Mouse (Mus musculus) heart, postnatal 14 days (tissue): ENCODE measurements around the gene Olfr133. TPM values are rescaled to one million over a fixed set of nuclear protein-coding genes. Genes with fewer than 3 reads are reported as not detected.
"Not testable (repeated sequence)": the region's sequence is repeated elsewhere in the genome, so short reads cannot be mapped to it uniquely, and the experiment has no call there.

Source experiments
- DNase-seq, 2 experiments: peaks; one replicate each; pipeline ENCODE4 v3.0.0; 2021 to 2022
- intact Hi-C: fragments of 180-260 bp; cut with DNase I; formaldehyde crosslinking; loops from one replicate; pipeline ENCODE4 v1.15.1; 2025
- long read RNA-seq, 2 experiments: library from polyadenylated mRNA; stranded (forward); transcript quantifications; one replicate each; pipeline ENCODE4 v2.0.0; 2021
- total RNA-seq, 2 experiments: library from RNA; stranded (reverse); gene quantifications; 2 replicates each; pipeline ENCODE4 v1.2.3; 2021

Gene Olfr133
- total RNA-seq: not detected
- long read RNA-seq, experiment 1: 0 reads
- long read RNA-seq, experiment 2: 0 reads

DNA sequence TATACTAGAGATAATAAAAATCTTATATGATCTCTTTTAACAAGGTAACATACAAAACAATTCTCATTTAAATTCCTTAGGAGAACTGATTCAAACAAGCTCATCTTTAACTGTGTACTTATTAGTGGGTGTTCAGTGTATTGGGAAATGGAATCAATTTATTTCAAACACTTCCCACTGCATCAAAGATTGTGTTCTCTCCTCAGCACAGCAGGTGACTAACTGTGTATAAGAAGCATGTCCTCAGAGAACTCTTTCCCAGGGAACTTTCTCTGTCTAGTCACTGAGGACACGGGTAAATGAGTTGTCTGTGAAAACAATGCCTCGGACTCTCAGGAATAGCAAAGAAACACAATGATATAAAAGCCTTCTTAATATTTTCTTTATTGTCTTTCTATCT, at the start of gene Olfr133:
Gene Olfr133 (plus strand): TSS at position 301 of the 400 bp plus-strand sequence.
- intact Hi-C loops: no loop called here
- no peak for DNase-seq

DNA sequence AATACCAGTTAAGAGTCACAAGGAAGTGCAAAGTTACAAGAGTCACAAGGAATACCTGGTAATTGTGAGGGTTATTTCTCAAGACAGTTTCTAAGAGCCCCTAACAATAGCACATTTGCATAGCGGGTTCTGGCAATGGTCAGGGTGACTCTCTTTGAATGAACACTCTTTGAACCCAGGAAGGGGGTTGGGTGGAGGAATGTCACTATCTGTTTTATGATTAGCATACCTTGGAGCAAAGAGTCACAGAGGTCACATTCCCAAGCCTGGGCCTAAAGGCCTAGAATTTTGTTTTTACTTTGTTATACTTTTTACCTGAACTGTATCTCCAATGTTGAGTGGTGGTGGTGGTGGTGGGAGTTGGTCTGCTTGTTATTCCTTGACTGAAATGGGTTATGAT, 20.9 kb upstream of the Olfr133 start:
- intact Hi-C loops, DNase-seq: not testable (repeated sequence)

- intact Hi-C loops, DNase-seq: not testable (repeated sequence)
Observed at GRCm38 (mm10) chr17:38125371-38125770, 19.7 kb upstream of the Olfr133 start.

- intact Hi-C loops: no loop called here
- DNase-seq: no peak
Observed at GRCm38 (mm10) chr17:38134426-38134825, 10.7 kb upstream of the Olfr133 start, which contains the start of gene Olfr132. Gene Olfr132, minus strand, starts transcription at chr17:38134526.

DNA sequence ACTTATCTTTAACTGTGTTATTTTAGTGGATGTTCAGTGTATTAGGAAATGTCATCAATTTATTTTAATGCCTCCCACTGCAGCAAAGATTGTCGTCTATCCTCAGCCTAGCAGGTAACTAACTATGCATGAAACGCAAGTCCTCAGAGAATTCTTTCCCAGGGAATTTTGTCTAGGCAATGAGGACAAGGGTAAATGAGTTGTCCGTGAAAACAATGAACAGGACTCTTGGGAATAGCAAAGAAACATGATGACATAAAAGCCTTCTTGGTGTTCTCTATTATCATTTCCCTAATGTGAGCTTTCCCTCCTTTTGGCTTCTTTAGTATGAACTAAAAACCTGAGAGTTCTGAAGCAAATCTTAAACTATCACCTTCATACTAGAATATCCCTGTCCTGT, 26.0 kb downstream of the Olfr133 start, which contains the start of gene Olfr134:
Gene Olfr134 (plus strand): TSS at position 301 of the 400 bp plus-strand sequence.
- intact Hi-C loops: no loop called here

More for the DNA sequence above, 26.0 kb downstream of the Olfr133 start, which contains the start of gene Olfr134:
- DNase-seq: no peak

Other genes starting within 250 kb of the Olfr133 start
- gene Olfr127, start 244.8 kb upstream of the Olfr133 start, total RNA-seq: not detected
- not detected for gene Olfr128, start 224.7 kb upstream of the Olfr133 start, total RNA-seq
- gene Olfr761, start 192.2 kb upstream of the Olfr133 start, total RNA-seq: not detected
- gene Olfr129, start 85.2 kb upstream of the Olfr133 start, total RNA-seq: not detected
- gene Olfr130, start 81.4 kb upstream of the Olfr133 start, total RNA-seq: not detected
- not detected for gene Olfr131, start 56.6 kb upstream of the Olfr133 start, total RNA-seq
- not detected for gene Olfr132, start 10.8 kb upstream of the Olfr133 start, total RNA-seq
- gene Olfr134, start 26.1 kb downstream of the Olfr133 start, total RNA-seq: not detected
- not detected for gene Olfr135, start 59.1 kb downstream of the Olfr133 start, total RNA-seq
- not detected for gene Olfr138, start 115.8 kb downstream of the Olfr133 start, total RNA-seq
- not detected for gene Olfr137, start 162.3 kb downstream of the Olfr133 start, total RNA-seq
- gene Olfr136, start 184.6 kb downstream of the Olfr133 start, total RNA-seq: not detected